Mouse (Mus musculus): Measurements from ENCODE around the gene Prrx2. TPM values are rescaled to one million over a fixed set of nuclear protein-coding genes. Genes with fewer than 3 reads are reported as not detected.

The Prrx2 gene
- polyA plus RNA-seq, 1 experiment from 2014 or later: 3.6 TPM

GRCm38 (mm10) chr2:30870863-30871262 is 36.1 kb downstream of the Prrx2 start:
- Histone ChIP-seq H3K9me3 (ENCODE audit: control insufficient read depth, low read length) (no peaks in the 10 kb centered on the region), H3K9ac (ENCODE audit: low read length) (no peak overlapping the region), H3K27ac (ENCODE audit: low read depth) (no peak overlapping the region), H3K27me3 (replicated peaks; ENCODE audit: control insufficient read depth, insufficient read depth, low read length) (no peaks in the 10 kb centered on the region), H3K36me3 (ENCODE audit: control insufficient read depth, insufficient read depth, low read length) (no peaks in the 10 kb centered on the region), H3K4me3 (ENCODE audit: low read depth, low read length) (no peak overlapping the region), H3K4me1 (replicated peaks; ENCODE audit: control insufficient read depth, insufficient read depth, low read length) (no peaks in the 10 kb centered on the region; the same call in 1 of the 2 replicates), H3K4me2 (ENCODE audit: low read length) (no peak overlapping the region)
- ATAC-seq (replicated peaks; ENCODE audit: low FRiP score, low TSS enrichment, low read depth) (no peak), DNase-seq (ENCODE audit: low spot score) (no peak)
- 75% methylated on average over 8 of the region's 8 CpGs for WGBS

GRCm38 (mm10) chr2:30872669-30873068 is 37.9 kb downstream of the Prrx2 start:
- H3K4me3 ChIP-seq (ENCODE audit: low read depth, low read length): no peak overlapping the region
- H3K4me2 ChIP-seq (ENCODE audit: low read length): no peak overlapping the region
- H3K36me3 ChIP-seq (ENCODE audit: control insufficient read depth, insufficient read depth, low read length): no peaks in the 10 kb centered on the region
- DNase-seq (ENCODE audit: low spot score): no peak
- H3K9ac ChIP-seq (ENCODE audit: low read length): no peak overlapping the region
- H3K27me3 ChIP-seq (replicated peaks; ENCODE audit: control insufficient read depth, insufficient read depth, low read length): no peaks in the 10 kb centered on the region
- no peaks in the 10 kb centered on the region for H3K9me3 ChIP-seq (ENCODE audit: control insufficient read depth, low read length)
- no peaks in the 10 kb centered on the region; the same call in 1 of the 2 replicates for H3K4me1 ChIP-seq (replicated peaks; ENCODE audit: control insufficient read depth, insufficient read depth, low read length)
- no peak for ATAC-seq (replicated peaks; ENCODE audit: low FRiP score, low TSS enrichment, low read depth)
- no peak overlapping the region for H3K27ac ChIP-seq (ENCODE audit: low read depth)
- 71% methylated on average over 6 of the region's 6 CpGs for WGBS

- DNase-seq (ENCODE audit: low spot score): no peak
- no peaks in the 10 kb centered on the region for H3K9me3 ChIP-seq (ENCODE audit: control insufficient read depth, low read length)
- no peak overlapping the region for H3K9ac ChIP-seq (ENCODE audit: low read length)
- 57% methylated on average over 10 of the region's 10 CpGs for WGBS
- no peak for ATAC-seq (replicated peaks; ENCODE audit: low FRiP score, low TSS enrichment, low read depth)
- H3K4me3 ChIP-seq (ENCODE audit: low read depth, low read length): no peak overlapping the region
- no peaks in the 10 kb centered on the region for H3K27me3 ChIP-seq (replicated peaks; ENCODE audit: control insufficient read depth, insufficient read depth, low read length)
- no peak overlapping the region for H3K27ac ChIP-seq (ENCODE audit: low read depth)
- no peaks in the 10 kb centered on the region; the same call in 1 of the 2 replicates for H3K4me1 ChIP-seq (replicated peaks; ENCODE audit: control insufficient read depth, insufficient read depth, low read length)
- no peaks in the 10 kb centered on the region for H3K36me3 ChIP-seq (ENCODE audit: control insufficient read depth, insufficient read depth, low read length)
- H3K4me2 ChIP-seq (ENCODE audit: low read length): no peak overlapping the region
These were observed 39.7 kb downstream of the Prrx2 start for GRCm38 (mm10) chr2:30874445-30874844.

GRCm38 (mm10) chr2:30875096-30875495 is 40.3 kb downstream of the Prrx2 start:
- Histone ChIP-seq H3K27me3 (replicated peaks; ENCODE audit: control insufficient read depth, insufficient read depth, low read length) (no peaks in the 10 kb centered on the region), H3K4me1 (replicated peaks; ENCODE audit: control insufficient read depth, insufficient read depth, low read length) (no peaks in the 10 kb centered on the region; the same call in 1 of the 2 replicates), H3K36me3 (ENCODE audit: control insufficient read depth, insufficient read depth, low read length) (no peaks in the 10 kb centered on the region), H3K9me3 (ENCODE audit: control insufficient read depth, low read length) (no peaks in the 10 kb centered on the region), H3K27ac (ENCODE audit: low read depth) (no peak overlapping the region), H3K9ac (ENCODE audit: low read length) (no peak overlapping the region), H3K4me2 (ENCODE audit: low read length) (no peak overlapping the region), H3K4me3 (ENCODE audit: low read depth, low read length) (no peak overlapping the region)
- ATAC-seq (replicated peaks; ENCODE audit: low FRiP score, low TSS enrichment, low read depth): no peak
- WGBS: 59% methylated on average over 7 of the region's 7 CpGs
- no peak for DNase-seq (ENCODE audit: low spot score)

- no peaks in the 10 kb centered on the region for H3K36me3 ChIP-seq (ENCODE audit: control insufficient read depth, insufficient read depth, low read length)
- no peak for ATAC-seq (replicated peaks; ENCODE audit: low FRiP score, low TSS enrichment, low read depth)
These were observed 41.1 kb downstream of the Prrx2 start for GRCm38 (mm10) chr2:30875621-30876432.

GRCm38 (mm10) chr2:30879481-30879880 is 44.7 kb downstream of the Prrx2 start:
- no peak for DNase-seq (ENCODE audit: low spot score)
- 89% methylated on average over 15 of the region's 15 CpGs for WGBS

More at GRCm38 (mm10) chr2:30875621-30876432, 41.1 kb downstream of the Prrx2 start:
- no peak overlapping the region for H3K9ac ChIP-seq (ENCODE audit: low read length)
- no peak overlapping the region for H3K27ac ChIP-seq (ENCODE audit: low read depth)
- no peak overlapping the region for H3K4me3 ChIP-seq (ENCODE audit: low read depth, low read length)
- 56% methylated on average over 11 of the region's 11 CpGs for WGBS
- no peaks in the 10 kb centered on the region for H3K27me3 ChIP-seq (replicated peaks; ENCODE audit: control insufficient read depth, insufficient read depth, low read length)
- no peak overlapping the region for H3K4me2 ChIP-seq (ENCODE audit: low read length)
- no peak for DNase-seq (ENCODE audit: low spot score)
- H3K9me3 ChIP-seq (ENCODE audit: control insufficient read depth, low read length): no peaks in the 10 kb centered on the region
- no peaks in the 10 kb centered on the region; the same call in 1 of the 2 replicates for H3K4me1 ChIP-seq (replicated peaks; ENCODE audit: control insufficient read depth, insufficient read depth, low read length)

GRCm38 (mm10) chr2:30881215-30881614 is 46.4 kb downstream of the Prrx2 start:
- no peak for ATAC-seq (replicated peaks; ENCODE audit: low FRiP score, low TSS enrichment, low read depth)
- Histone ChIP-seq H3K9ac (ENCODE audit: low read length) (no peak overlapping the region), H3K36me3 (ENCODE audit: control insufficient read depth, insufficient read depth, low read length) (no peaks in the 10 kb centered on the region), H3K4me2 (ENCODE audit: low read length) (no peak overlapping the region), H3K9me3 (ENCODE audit: control insufficient read depth, low read length) (no peaks in the 10 kb centered on the region), H3K27me3 (replicated peaks; ENCODE audit: control insufficient read depth, insufficient read depth, low read length) (no peaks in the 10 kb centered on the region), H3K27ac (ENCODE audit: low read depth) (no peak overlapping the region), H3K4me3 (ENCODE audit: low read depth, low read length) (no peak overlapping the region), H3K4me1 (replicated peaks; ENCODE audit: control insufficient read depth, insufficient read depth, low read length) (no peaks in the 10 kb centered on the region)
- WGBS: 80% methylated on average over 7 of the region's 7 CpGs
- no peak for DNase-seq (ENCODE audit: low spot score)

More at GRCm38 (mm10) chr2:30879481-30879880, 44.7 kb downstream of the Prrx2 start:
- H3K4me1 ChIP-seq (replicated peaks; ENCODE audit: control insufficient read depth, insufficient read depth, low read length): no peaks in the 10 kb centered on the region; the same call in 1 of the 2 replicates
- no peaks in the 10 kb centered on the region for H3K9me3 ChIP-seq (ENCODE audit: control insufficient read depth, low read length)
- ATAC-seq (replicated peaks; ENCODE audit: low FRiP score, low TSS enrichment, low read depth): no peak
- H3K27ac ChIP-seq (ENCODE audit: low read depth): no peak overlapping the region
- no peaks in the 10 kb centered on the region for H3K27me3 ChIP-seq (replicated peaks; ENCODE audit: control insufficient read depth, insufficient read depth, low read length)
- H3K36me3 ChIP-seq (ENCODE audit: control insufficient read depth, insufficient read depth, low read length): no peaks in the 10 kb centered on the region
- no peak overlapping the region for H3K9ac ChIP-seq (ENCODE audit: low read length)
- H3K4me3 ChIP-seq (ENCODE audit: low read depth, low read length): no peak overlapping the region
- H3K4me2 ChIP-seq (ENCODE audit: low read length): no peak overlapping the region

- 92% methylated on average over 4 of the region's 4 CpGs for WGBS
- H3K9ac ChIP-seq (ENCODE audit: low read length): no peak overlapping the region
- DNase-seq (ENCODE audit: low spot score): no peak
- no peak overlapping the region for H3K4me3 ChIP-seq (ENCODE audit: low read depth, low read length)
- no peaks in the 10 kb centered on the region for H3K36me3 ChIP-seq (ENCODE audit: control insufficient read depth, insufficient read depth, low read length)
- no peaks in the 10 kb centered on the region for H3K9me3 ChIP-seq (ENCODE audit: control insufficient read depth, low read length)
- H3K4me1 ChIP-seq (replicated peaks; ENCODE audit: control insufficient read depth, insufficient read depth, low read length): no peaks in the 10 kb centered on the region
- H3K4me2 ChIP-seq (ENCODE audit: low read length): no peak overlapping the region
- ATAC-seq (replicated peaks; ENCODE audit: low FRiP score, low TSS enrichment, low read depth): no peak
- no peaks in the 10 kb centered on the region for H3K27me3 ChIP-seq (replicated peaks; ENCODE audit: control insufficient read depth, insufficient read depth, low read length)
- H3K27ac ChIP-seq (ENCODE audit: low read depth): no peak overlapping the region
These were observed 50.1 kb downstream of the Prrx2 start for GRCm38 (mm10) chr2:30884852-30885373.

All from intestine, embryonic 14.5 days (tissue).